Mouse (Mus musculus) thymus, adult 2 months (tissue): ENCODE data around the gene Ryr2.

Experiments
- CTCF ChIP-seq: fragments of 200-500 bp; IDR thresholded peaks from 2 replicates; pipeline ENCODE4 v1.5.1; 2012; ENCODE audit warnings: mild to moderate bottlenecking, control low read depth, low read length, moderate library complexity, borderline replicate concordance; ENCODE audit not compliant: control insufficient read depth, poor library complexity, insufficient read depth; ENCODE audit errors: extremely low read depth
- POLR2A ChIP-seq: fragments of 200-500 bp; IDR thresholded peaks from 2 replicates; pipeline ENCODE4 v1.6.1; 2012; ENCODE audit warnings: mild to moderate bottlenecking, low read length, control low read depth, moderate library complexity; ENCODE audit not compliant: control insufficient read depth, poor library complexity, insufficient read depth; ENCODE audit errors: extremely low read depth

- TF ChIP-seq CTCF (no peak), POLR2A (no peak)
These were observed 7.8 kb downstream of the Ryr2 start for GRCm38 (mm10) chr13:12098981-12099380.
